Mouse (Mus musculus) liver, adult 2 months (tissue): ENCODE measurements at regions not wholly inside any gene's neighbourhood (a gene's known extent, or its start where the extent isn't known, plus 50 kb on each side); places are given as distances from the start of the nearest gene placed in this dataset.

ENCODE experiments used
- CTCF ChIP-seq: fragments of 200-500 bp; IDR thresholded peaks from 2 replicates; pipeline ENCODE4 v1.5.1; 2011; ENCODE audit warnings: low read depth, low read length, control low read depth
- POLR2A ChIP-seq: fragments of 200-500 bp; IDR thresholded peaks from 2 replicates; pipeline ENCODE4 v1.6.1; 2011; ENCODE audit warnings: low read length, control low read depth; ENCODE audit not compliant: insufficient read depth; ENCODE audit errors: extremely low read depth

DNA sequence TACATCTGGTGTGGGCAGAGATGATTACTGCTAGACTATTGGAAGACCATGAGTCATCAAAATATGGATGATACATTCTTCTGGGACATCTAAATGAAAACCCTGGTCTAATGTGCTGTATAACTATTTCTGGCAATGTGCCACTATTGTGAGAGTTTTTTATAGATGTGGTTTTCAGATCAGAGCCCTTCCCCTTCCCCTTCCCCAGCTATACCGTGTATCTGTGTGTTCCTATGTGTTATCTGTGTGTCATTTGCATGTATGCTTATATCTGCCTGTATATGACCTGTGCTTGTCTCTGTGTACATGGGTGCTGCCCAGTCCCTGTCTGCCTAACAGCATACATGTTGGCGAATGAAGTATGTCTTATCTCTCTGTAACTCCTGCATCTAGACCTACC is 167.5 kb downstream of the Usp25 start:
- no peak for TF ChIP-seq CTCF
- no peak for TF ChIP-seq POLR2A
